Mouse (Mus musculus): ENCODE results near the gene Atp2b1. TPM values are rescaled to one million over a fixed set of nuclear protein-coding genes. Genes with fewer than 3 reads are reported as not detected.

The Atp2b1 gene
- polyA plus RNA-seq, 1 experiment from 2014 or later: 39.2 TPM

DNA sequence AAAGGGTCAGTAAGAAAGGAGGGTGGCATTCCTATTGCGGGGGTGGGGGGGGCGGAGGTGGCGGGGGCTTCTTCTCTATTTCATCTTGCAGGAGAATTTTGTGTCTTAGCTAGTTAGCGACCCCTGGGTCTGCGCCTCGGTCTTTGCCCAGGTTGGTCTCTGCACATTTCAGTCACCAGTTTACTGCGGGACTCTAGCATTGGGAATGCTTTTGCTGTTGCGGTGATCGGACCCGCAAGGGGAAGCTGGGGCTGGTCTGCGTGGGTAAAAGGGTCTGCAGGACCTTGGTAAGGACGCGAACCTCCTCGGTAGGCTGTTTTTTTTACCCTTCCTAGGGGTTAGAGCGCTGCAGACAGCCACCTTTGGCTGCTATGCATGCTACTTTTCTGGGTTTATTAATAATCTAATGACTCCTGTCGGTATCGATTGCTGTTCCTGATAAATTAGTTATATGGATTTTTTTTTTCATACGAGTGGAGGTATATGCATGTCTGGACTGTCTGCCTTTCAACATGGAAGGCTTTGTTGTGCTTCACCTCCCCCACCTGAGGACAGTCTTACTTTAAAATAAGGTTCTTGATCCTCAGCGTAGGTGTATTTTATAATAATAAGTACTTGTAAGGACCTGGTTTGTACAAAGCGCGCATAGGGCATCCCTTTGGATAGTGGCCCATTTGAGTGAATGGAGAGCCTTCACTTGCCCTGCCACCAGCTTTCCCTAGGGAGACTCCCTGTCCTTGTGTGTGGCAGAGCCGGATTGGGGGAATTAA, 2.0 kb downstream of the Atp2b1 start:
- no peak for TF ChIP-seq CTCF (IDR thresholded peaks at IDR 0.05)
- POLR2A ChIA-PET: no interaction called here
- no peak for DNase-seq (ENCODE audit: low read depth, low spot score)
- peaks cover 6% of the 10 kb centered on the region for H3K27me3 ChIP-seq
- in situ Hi-C loops (cut with MboI; ENCODE audit: low pct_unique_long_range_greater_than_20kb): loop anchor here (5.0 to 10.0 kb wide), 2 partner anchors 166 to 421 kb away; no protein-coding TSS in a partner anchor
- no peak for ATAC-seq
- CTCF ChIA-PET: interaction anchor here (1.2 kb wide), 1 partner anchor 465 kb away, joined by 3 read pairs; no protein-coding TSS in a partner anchor

DNA sequence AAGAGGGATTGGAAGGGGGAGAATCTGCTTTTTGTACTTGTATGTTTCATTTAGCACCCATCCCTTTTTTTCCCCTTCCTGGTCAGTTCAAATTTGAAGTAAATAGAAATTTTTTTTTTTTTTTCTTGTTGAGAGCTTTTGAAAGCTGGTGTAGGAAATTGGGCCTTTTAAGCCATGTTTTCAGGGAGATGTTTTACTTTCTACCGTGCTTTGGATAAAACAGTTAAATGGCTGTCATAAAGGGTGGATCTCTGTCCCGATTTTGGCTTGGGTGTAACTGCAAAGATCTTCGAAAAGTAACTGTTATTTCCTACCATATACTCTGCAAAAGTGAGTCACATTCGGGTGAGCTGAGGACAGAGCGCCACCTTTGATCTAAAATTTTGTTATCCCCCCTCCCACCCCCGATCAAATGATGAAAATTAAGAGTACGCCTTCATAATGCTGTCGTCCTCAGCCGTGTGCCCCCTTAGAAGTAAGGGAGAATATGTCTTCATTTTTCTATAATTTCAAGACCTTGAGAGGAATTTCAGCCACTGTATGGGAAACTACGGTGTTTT, 2.7 kb downstream of the Atp2b1 start:
- ChIA-PET POLR2A (no interaction called here), CTCF (interaction anchor here (1.2 kb wide), 1 partner anchor 465 kb away, joined by 3 read pairs; no protein-coding TSS in a partner anchor)
- DNase-seq (ENCODE audit: low read depth, low spot score) (no peak), ATAC-seq (no peak)
- H3K27me3 ChIP-seq: peaks cover 3% of the 10 kb centered on the region
- in situ Hi-C loops (cut with MboI; ENCODE audit: low pct_unique_long_range_greater_than_20kb): loop anchor here (5.0 to 10.0 kb wide), 2 partner anchors 165 to 422 kb away; no protein-coding TSS in a partner anchor
- no peak for TF ChIP-seq CTCF (IDR thresholded peaks at IDR 0.05)

DNA sequence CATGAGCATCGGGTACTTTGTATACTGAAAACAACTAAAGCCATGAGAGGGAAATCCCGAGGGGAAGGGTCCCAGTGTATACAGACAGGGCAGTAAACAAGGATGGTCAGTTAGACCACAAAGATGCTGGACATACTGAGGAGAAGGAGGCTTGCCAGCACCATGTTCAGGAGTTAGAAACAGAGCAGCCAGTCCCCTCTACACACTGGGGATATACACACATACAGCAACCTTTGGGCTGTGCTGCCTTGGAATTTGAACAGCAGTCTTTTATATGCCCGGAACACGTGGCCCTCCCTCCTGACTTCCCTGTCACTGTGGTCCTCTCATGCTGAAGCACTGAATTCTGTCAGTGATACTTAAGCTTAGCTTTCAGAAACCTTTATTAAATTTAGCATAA, 10.9 kb downstream of the Atp2b1 start:
- DNase-seq (ENCODE audit: low read depth, low spot score) (no peak), ATAC-seq (no peak)
- ChIA-PET CTCF (no interaction called here), POLR2A (no interaction called here)
- in situ Hi-C loops (cut with MboI; ENCODE audit: low pct_unique_long_range_greater_than_20kb): loop anchor here (25.0 kb wide), 1 partner anchor 687 kb away; no protein-coding TSS in a partner anchor
- no peak for TF ChIP-seq CTCF (IDR thresholded peaks at IDR 0.05)
- no peaks in the 10 kb centered on the region for H3K27me3 ChIP-seq

DNA sequence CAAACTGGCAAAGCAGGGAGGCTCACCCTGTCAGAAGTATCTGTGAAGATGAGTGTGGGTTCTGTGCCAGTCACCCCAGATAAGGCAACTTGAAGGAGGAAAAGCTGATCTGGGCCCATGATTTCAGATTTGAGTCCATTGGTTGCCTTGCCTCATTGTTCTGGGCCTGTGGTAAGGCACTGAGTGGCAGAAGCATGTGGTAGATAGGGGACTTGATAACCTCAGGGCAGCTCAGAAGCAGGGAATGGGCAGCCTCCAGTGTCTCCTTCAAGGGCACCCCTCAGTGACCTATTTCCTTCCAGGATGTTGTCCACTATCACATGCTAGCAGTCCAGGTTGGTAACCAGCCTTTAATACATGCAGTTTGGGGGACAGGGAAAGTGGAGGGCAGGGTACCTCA, 12.8 kb downstream of the Atp2b1 start:
- CTCF ChIA-PET: no interaction called here
- TF ChIP-seq CTCF (IDR thresholded peaks at IDR 0.05): no peak
- POLR2A ChIA-PET: no interaction called here
- DNase-seq (ENCODE audit: low read depth, low spot score): no peak
- in situ Hi-C loops (cut with MboI; ENCODE audit: low pct_unique_long_range_greater_than_20kb): loop anchor here (25.0 kb wide), 1 partner anchor 685 kb away; no protein-coding TSS in a partner anchor
- H3K27me3 ChIP-seq: no peaks in the 10 kb centered on the region
- ATAC-seq: no peak

DNA sequence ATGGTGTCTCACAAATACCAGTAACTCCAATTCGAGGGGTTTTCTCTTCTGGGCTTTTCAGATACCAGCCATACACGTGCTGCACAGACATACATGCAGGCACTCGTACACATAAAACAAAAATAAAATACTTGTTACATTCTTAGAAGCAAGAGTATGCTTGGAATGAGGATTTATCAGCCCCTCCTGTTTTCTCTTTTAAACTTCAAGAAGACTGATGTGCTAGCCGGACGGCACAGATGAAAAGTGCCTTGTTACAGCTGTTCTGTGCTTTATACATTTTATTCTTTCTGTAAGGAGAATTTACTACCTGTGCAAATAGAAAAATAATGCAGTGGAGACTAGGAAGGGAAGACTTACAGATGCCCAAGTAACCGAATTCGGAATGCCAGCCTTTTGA, 15.2 kb downstream of the Atp2b1 start:
- POLR2A ChIA-PET: no interaction called here
- no peaks in the 10 kb centered on the region for H3K27me3 ChIP-seq
- TF ChIP-seq CTCF (IDR thresholded peaks at IDR 0.05): no peak
- in situ Hi-C loops (cut with MboI; ENCODE audit: low pct_unique_long_range_greater_than_20kb): loop anchor here (25.0 kb wide), 1 partner anchor 683 kb away; no protein-coding TSS in a partner anchor
- DNase-seq (ENCODE audit: low read depth, low spot score): no peak
- CTCF ChIA-PET: no interaction called here
- no peak for ATAC-seq

DNA sequence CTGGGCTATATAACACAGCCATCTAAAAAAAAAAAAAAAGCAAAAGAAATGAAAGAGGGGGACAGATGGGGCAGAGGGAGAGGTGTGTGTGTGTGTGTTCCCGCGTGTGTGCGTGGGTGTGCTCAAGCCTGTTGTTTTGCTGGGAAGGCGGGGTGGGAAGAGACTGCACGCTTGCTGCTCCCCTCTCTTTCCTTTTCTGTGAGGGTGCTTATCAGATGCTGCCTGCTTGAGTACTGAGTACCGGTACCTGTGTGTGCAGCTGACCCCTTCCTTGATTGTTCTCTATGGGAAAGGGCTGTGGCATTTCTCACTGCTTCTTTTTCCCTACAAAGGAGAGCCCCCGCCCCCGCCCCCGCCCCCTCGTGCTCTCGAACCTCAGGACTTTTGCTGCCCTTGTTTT, 15.9 kb downstream of the Atp2b1 start:
- no peaks in the 10 kb centered on the region for H3K27me3 ChIP-seq
- ChIA-PET CTCF (no interaction called here), POLR2A (no interaction called here)
- ATAC-seq: no peak
- DNase-seq (ENCODE audit: low read depth, low spot score): no peak
- no peak for TF ChIP-seq CTCF (IDR thresholded peaks at IDR 0.05)
- in situ Hi-C loops (cut with MboI; ENCODE audit: low pct_unique_long_range_greater_than_20kb): loop anchor here (25.0 kb wide), 1 partner anchor 682 kb away; no protein-coding TSS in a partner anchor

DNA sequence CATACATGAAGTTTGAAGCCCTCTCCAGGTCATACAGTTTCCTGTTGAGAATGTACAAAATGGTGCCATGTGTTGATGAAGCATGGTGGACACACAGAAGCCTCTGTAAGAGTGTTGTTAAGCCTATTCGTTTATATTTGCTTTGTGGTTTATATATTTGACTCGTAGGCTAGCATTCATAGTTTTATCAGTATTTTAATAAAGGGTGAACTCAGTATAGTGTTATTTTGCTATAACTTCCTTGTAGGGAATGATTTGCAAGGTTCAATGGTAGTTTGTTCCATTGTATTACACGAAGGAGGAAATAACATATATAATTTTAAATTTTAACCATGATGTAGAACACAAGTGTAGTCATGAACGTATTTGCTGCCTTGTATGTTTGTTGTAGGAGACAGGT, 25.9 kb downstream of the Atp2b1 start:
- in situ Hi-C loops (cut with MboI; ENCODE audit: low pct_unique_long_range_greater_than_20kb): loop anchor here (25.0 kb wide), 1 partner anchor 672 kb away; no protein-coding TSS in a partner anchor

DNA sequence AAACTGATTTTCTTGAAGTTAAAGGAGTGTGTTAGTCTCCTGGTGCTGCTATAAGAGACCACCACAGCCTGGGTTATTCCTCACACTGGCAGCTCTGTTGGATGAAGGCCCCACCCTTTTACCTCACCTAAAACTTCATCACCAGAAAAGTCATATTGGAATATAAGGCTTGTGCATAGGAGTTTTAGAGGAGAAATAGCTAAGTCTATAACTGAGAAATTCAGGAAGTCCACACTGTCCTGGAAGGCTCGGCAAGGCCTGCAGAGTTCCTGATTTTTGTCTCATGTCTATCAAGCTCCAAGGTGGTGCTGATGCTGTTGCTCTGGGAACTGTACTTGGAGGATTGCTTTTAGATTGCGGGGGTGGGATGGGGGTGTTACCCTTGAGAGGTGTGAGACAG, 26.6 kb downstream of the Atp2b1 start:
- POLR2A ChIA-PET: no interaction called here
- TF ChIP-seq CTCF (IDR thresholded peaks at IDR 0.05): no peak
- DNase-seq (ENCODE audit: low read depth, low spot score): no peak
- ATAC-seq: no peak
- in situ Hi-C loops (cut with MboI; ENCODE audit: low pct_unique_long_range_greater_than_20kb): loop anchor here (25.0 kb wide), 1 partner anchor 672 kb away; no protein-coding TSS in a partner anchor
- no peaks in the 10 kb centered on the region for H3K27me3 ChIP-seq
- CTCF ChIA-PET: no interaction called here

More for the DNA sequence above, 25.9 kb downstream of the Atp2b1 start:
- no peaks in the 10 kb centered on the region for H3K27me3 ChIP-seq
- DNase-seq (ENCODE audit: low read depth, low spot score) (no peak), ATAC-seq (no peak)
- no peak for TF ChIP-seq CTCF (IDR thresholded peaks at IDR 0.05)
- CTCF ChIA-PET: no interaction called here
- POLR2A ChIA-PET: no interaction called here

DNA sequence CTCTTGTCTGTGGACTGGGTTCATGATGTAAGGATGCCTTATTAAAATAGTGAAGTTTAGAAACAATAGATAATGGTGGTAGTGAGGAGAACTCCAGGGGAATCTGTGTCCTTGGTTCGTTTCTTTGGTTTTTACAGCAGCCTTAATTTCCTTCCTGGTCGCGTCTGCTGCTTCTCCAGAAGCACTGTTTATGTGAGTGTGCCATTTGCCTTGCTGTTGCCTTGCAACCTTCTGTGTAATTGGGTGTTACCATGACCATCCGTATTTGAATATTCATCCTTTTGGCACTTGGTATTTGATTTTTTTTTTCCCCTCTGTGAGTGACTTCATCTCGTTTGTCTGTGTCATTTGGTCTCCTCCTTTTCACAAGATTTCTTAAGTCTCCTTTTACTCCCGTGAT, 27.8 kb downstream of the Atp2b1 start:
- in situ Hi-C loops (cut with MboI; ENCODE audit: low pct_unique_long_range_greater_than_20kb): loop anchor here (25.0 kb wide), 1 partner anchor 670 kb away; no protein-coding TSS in a partner anchor
- CTCF ChIA-PET: no interaction called here
- DNase-seq (ENCODE audit: low read depth, low spot score) (no peak), ATAC-seq (no peak)
- POLR2A ChIA-PET: no interaction called here
- no peaks in the 10 kb centered on the region for H3K27me3 ChIP-seq
- no peak for TF ChIP-seq CTCF (IDR thresholded peaks at IDR 0.05)

DNA sequence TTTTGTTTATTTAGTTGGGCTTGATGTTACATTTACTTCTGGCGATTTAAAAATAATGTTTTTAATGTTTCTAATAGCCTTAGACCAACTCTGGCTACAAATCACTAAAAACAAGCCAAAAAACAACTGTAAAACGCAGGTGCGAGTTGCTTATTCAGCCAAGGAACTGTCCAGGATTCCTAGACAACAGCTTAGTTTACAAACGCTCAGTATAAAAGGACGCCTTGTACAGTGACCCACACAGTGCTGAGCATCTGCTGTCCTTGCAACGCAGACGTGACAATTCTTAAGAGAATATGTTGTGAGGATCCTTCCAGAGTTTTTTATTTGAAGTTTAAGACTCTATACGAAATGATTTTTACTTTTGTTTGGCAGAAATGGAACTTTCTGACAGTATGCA, 28.8 kb downstream of the Atp2b1 start:
- DNase-seq (ENCODE audit: low read depth, low spot score) (no peak), ATAC-seq (no peak)
- in situ Hi-C loops (cut with MboI; ENCODE audit: low pct_unique_long_range_greater_than_20kb): loop anchor here (25.0 kb wide), 1 partner anchor 669 kb away; no protein-coding TSS in a partner anchor
- TF ChIP-seq CTCF (IDR thresholded peaks at IDR 0.05): no peak
- POLR2A ChIA-PET: no interaction called here
- H3K27me3 ChIP-seq: no peaks in the 10 kb centered on the region
- CTCF ChIA-PET: interaction anchor here (0.6 kb wide), 1 partner anchor 9 kb away, joined by 3 read pairs; no protein-coding TSS in a partner anchor

DNA sequence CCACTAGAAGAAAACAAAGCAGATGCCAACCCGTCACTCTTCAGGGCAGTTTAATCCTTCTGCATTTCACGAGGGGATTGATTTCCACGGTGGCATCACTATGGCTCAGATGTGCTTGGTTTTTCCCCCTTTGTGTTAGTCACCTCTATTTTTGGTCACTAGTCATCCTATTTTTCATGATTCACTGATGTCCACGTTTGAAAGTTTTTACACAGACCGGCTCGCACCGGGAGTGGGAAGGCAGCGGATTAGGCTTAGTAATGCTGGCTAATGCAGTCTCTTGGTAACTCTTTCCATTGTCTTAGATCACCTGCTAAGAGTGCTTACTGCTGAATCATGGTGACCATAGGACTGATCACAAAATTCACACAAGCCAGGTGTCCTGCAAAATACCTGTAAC, 29.7 kb downstream of the Atp2b1 start:
- CTCF ChIA-PET: no interaction called here
- POLR2A ChIA-PET: no interaction called here
- DNase-seq (ENCODE audit: low read depth, low spot score): peak; percentile 57
- no peaks in the 10 kb centered on the region for H3K27me3 ChIP-seq
- no peak for TF ChIP-seq CTCF (IDR thresholded peaks at IDR 0.05)
- peak; percentile 80 for ATAC-seq
- in situ Hi-C loops (cut with MboI; ENCODE audit: low pct_unique_long_range_greater_than_20kb): loop anchor here (25.0 kb wide), 1 partner anchor 668 kb away; no protein-coding TSS in a partner anchor

Data from Patski (cell line).